Comparison of ENCODE assay signal across 19 mouse cellular contexts in genomic region chr10:89913174-89913573, GRCm38 (mm10). TPM values are rescaled to one million over a fixed set of nuclear protein-coding genes. Genes with fewer than 3 reads are reported as not detected.
DNase-seq lines count a peak whose midpoint lies in the region; ATAC-seq and TF ChIP-seq lines count a peak whose summit lies in the region.
"Had no signal": no experiment of that assay in that cellular context is flagged by ENCODE, and none has a peak within 500 bp of the region (broad histone marks: within the 10 kb centered on the region; RNA-seq: fewer than 3 reads in every experiment).

No protein-coding gene starts in this region.

- no peak overlapping the region for H3K4me2 ChIP-seq in forebrain, embryonic 13.5 days
- H3K4me2 ChIP-seq in forebrain, embryonic 12.5 days = no peak overlapping the region
- H3K4me2 ChIP-seq in forebrain, postnatal 0 days (ENCODE audit: low read depth) = no peak overlapping the region
- H3K4me2 ChIP-seq: limb, embryonic 12.5 days had no signal

- no peak overlapping the region for H3K4me3 ChIP-seq in forebrain, embryonic 13.5 days
- no peak overlapping the region for H3K4me3 ChIP-seq in forebrain, embryonic 12.5 days (replicated peaks)
- no peak overlapping the region for H3K4me3 ChIP-seq in left cerebral cortex, adult 2 months
- H3K4me3 ChIP-seq in forebrain, postnatal 0 days (ENCODE audit: low read depth, low read length) = no peak overlapping the region
- H3K4me3 ChIP-seq: layer of hippocampus, adult 2 months; limb, embryonic 12.5 days had no signal

- H3K27me3 ChIP-seq in forebrain, embryonic 13.5 days = no peaks in the 10 kb centered on the region
- no peaks in the 10 kb centered on the region for H3K27me3 ChIP-seq in forebrain, embryonic 12.5 days
- no peaks in the 10 kb centered on the region for H3K27me3 ChIP-seq in forebrain, postnatal 0 days (ENCODE audit: insufficient read depth, low read length)
- H3K27me3 ChIP-seq: limb, embryonic 12.5 days had no signal

- no peaks in the 10 kb centered on the region for H3K36me3 ChIP-seq in forebrain, embryonic 13.5 days (ENCODE audit: poor library complexity, severe bottlenecking)
- H3K36me3 ChIP-seq in forebrain, embryonic 12.5 days (replicated peaks) = no peaks in the 10 kb centered on the region
- H3K36me3 ChIP-seq in forebrain, postnatal 0 days (ENCODE audit: insufficient read depth) = no peaks in the 10 kb centered on the region
- H3K36me3 ChIP-seq: limb, embryonic 12.5 days had no signal

- no peak overlapping the region for H3K9ac ChIP-seq in forebrain, embryonic 13.5 days
- no peak overlapping the region for H3K9ac ChIP-seq in forebrain, embryonic 12.5 days
- H3K9ac ChIP-seq in forebrain, postnatal 0 days = no peak overlapping the region
- H3K9ac ChIP-seq: limb, embryonic 12.5 days; liver, embryonic 14.5 days had no signal

- no peak overlapping the region for H3K27ac ChIP-seq in forebrain, embryonic 13.5 days
- no peak overlapping the region for H3K27ac ChIP-seq in forebrain, embryonic 12.5 days
- no peak overlapping the region for H3K27ac ChIP-seq in left cerebral cortex, adult 2 months
- no peak overlapping the region for H3K27ac ChIP-seq in forebrain, postnatal 0 days (ENCODE audit: low read depth, low read length)
- H3K27ac ChIP-seq: kidney, postnatal 0 days; layer of hippocampus, adult 2 months; limb, embryonic 12.5 days; liver, embryonic 14.5 days had no signal

- peaks cover 14% of the 10 kb centered on the region; the same call in 1 of the 2 replicates for H3K4me1 ChIP-seq in forebrain, embryonic 13.5 days
- H3K4me1 ChIP-seq in forebrain, embryonic 12.5 days = no peaks in the 10 kb centered on the region
- peaks cover 3% of the 10 kb centered on the region; the same call in 1 of the 2 replicates for H3K4me1 ChIP-seq in forebrain, postnatal 0 days (ENCODE audit: insufficient read depth)
- H3K4me1 ChIP-seq: limb, embryonic 12.5 days had no signal

- peak; percentile 7 for DNase-seq in left cerebral cortex, adult 11 months (ENCODE audit: low spot score)
- DNase-seq in left cerebral cortex, adult 2 months (ENCODE audit: extremely low spot score in 1 of 2, low spot score in 2 of 2) = no peak
- DNase-seq in Muller cell, postnatal 12 days (ENCODE audit: inconsistent ontology term) = peak; percentile 43
- peak; percentile 22 for DNase-seq in forebrain, postnatal 0 days
- DNase-seq in layer of hippocampus, adult 9-10 months (ENCODE audit: low spot score) = no peak
- DNase-seq: adrenal gland, postnatal 10 days; cerebellum, postnatal 36 days; gastrocnemius, postnatal 25 days; kidney, adult 11 months; midbrain, embryonic 14.5 days; right cerebral cortex, postnatal 14 days; thymus, postnatal 4 days had no signal

- no peaks in the 10 kb centered on the region for H3K9me3 ChIP-seq in forebrain, embryonic 13.5 days (replicated peaks)
- no peaks in the 10 kb centered on the region for H3K9me3 ChIP-seq in forebrain, embryonic 12.5 days
- no peaks in the 10 kb centered on the region for H3K9me3 ChIP-seq in forebrain, postnatal 0 days (ENCODE audit: low read length)
- H3K9me3 ChIP-seq: limb, embryonic 12.5 days had no signal

- intact Hi-C loops in left cerebral cortex, adult 2 months (cut with DNase I) = no loop called here

- TF ChIP-seq CTCF in left cerebral cortex, adult 2 months (IDR thresholded peaks at IDR 0.05) = no peak
- no peak for TF ChIP-seq CTCF in forebrain, postnatal 0 days (IDR thresholded peaks at IDR 0.05; ENCODE audit: low read depth)

- peak; percentile 87 for ATAC-seq in forebrain, embryonic 13.5 days
- no peak; the same call in 1 of the 2 replicates for ATAC-seq in forebrain, embryonic 12.5 days (ENCODE audit: low FRiP score)
- ATAC-seq in forebrain, postnatal 0 days = 0 out of 2 replicates have a peak, but pooled peaks have one; percentile 12

RNA-seq across cellular contexts. Expression of gene Anks1b, which starts 39.9 kb away (rescaled TPM):
- 28.7 and 39.5 TPM in 2 replicates for polyA plus RNA-seq in forebrain, embryonic 13.5 days (2015; fragmentation: Nextera tagmentation; extraction: Ambion mirVana)
- polyA plus RNA-seq in forebrain, embryonic 12.5 days (2016; fragmentation: Nextera tagmentation; extraction: Ambion mirVana) = 23.6 and 26.7 TPM in 2 replicates
- 100 to 1,000 TPM; 472 to 474 TPM for total RNA-seq in left cerebral cortex, adult 2 months (2021)
- total RNA-seq in forebrain, postnatal 0 days (2014; rRNA removed) = 133 and 145 TPM in 2 replicates
- polyA plus RNA-seq in forebrain, postnatal 0 days (2015; fragmentation: Nextera tagmentation; extraction: Ambion mirVana) = 81.5 and 120 TPM in 2 replicates
- total RNA-seq: megakaryocyte, adult 5-6 weeks had no signal
- polyA plus RNA-seq: liver, embryonic 14.5 days had no signal

Comparison
In these comparisons a context has a peak if more than half of its experiments do, and no peak if none do; other contexts are left out.
1. DNase-seq: peak in left cerebral cortex, adult 11 months (single experiment), Muller cell, postnatal 12 days (single experiment) and forebrain, postnatal 0 days (single experiment); none in left cerebral cortex, adult 2 months (0 of 2) and layer of hippocampus, adult 9-10 months (single experiment).